27 mouse cellular contexts compared by ENCODE assay signal in the genomic region with DNA sequence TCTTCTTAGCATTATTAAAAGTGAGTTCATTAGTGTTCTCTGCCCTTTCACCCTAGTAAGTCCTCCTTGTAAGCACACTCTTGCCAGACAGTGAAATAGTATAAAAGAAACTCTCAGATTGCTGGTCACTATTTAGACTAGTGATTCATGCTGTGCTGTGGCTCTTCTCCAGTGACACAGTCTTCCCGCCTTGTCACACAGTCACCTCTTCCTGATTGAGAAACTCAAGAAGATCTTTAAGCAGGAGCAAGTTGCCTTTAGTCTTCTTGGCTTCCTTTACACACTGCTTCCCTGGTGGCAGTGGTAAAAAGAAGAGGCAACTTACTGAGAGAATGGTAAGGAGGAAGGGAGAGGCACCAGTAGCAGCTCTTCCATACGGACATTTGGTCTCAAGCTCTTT.
"Had no signal": no experiment of that assay in that cellular context is flagged by ENCODE, and none has a peak within 500 bp of the region (broad histone marks: within the 10 kb centered on the region; RNA-seq: fewer than 3 reads in every experiment).

No protein-coding gene starts in this region.

- H3K4me1 ChIP-seq: heart, embryonic 10.5 days; heart, embryonic 12.5 days; hindbrain, embryonic 10.5 days; hindbrain, embryonic 13.5 days; hindbrain, embryonic 15.5 days; kidney, embryonic 15.5 days; limb, embryonic 10.5 days; limb, embryonic 12.5 days; liver, embryonic 13.5 days; liver, embryonic 15.5 days had no signal

- H3K27me3 ChIP-seq: heart, embryonic 12.5 days; hindbrain, embryonic 13.5 days; hindbrain, embryonic 15.5 days; kidney, embryonic 15.5 days; limb, embryonic 12.5 days; liver, embryonic 13.5 days; liver, embryonic 15.5 days had no signal

- ATAC-seq: hindbrain, postnatal 0 days; intestine, embryonic 16.5 days had no signal

- H3K27ac ChIP-seq: heart, embryonic 10.5 days; hindbrain, embryonic 10.5 days; hindbrain, embryonic 13.5 days; hindbrain, embryonic 15.5 days; hindbrain, postnatal 0 days; kidney, embryonic 15.5 days; kidney, postnatal 0 days; left cerebral cortex, adult 2 months; limb, embryonic 10.5 days; limb, embryonic 12.5 days; liver, embryonic 13.5 days; liver, embryonic 15.5 days had no signal

- H3K4me2 ChIP-seq: heart, embryonic 12.5 days; hindbrain, embryonic 13.5 days; hindbrain, embryonic 15.5 days; kidney, embryonic 15.5 days; limb, embryonic 12.5 days; liver, embryonic 11.5 days; liver, embryonic 13.5 days; liver, embryonic 15.5 days had no signal

- H3K4me3 ChIP-seq: heart, embryonic 10.5 days; heart, embryonic 12.5 days; hindbrain, embryonic 10.5 days; hindbrain, embryonic 13.5 days; hindbrain, embryonic 15.5 days; kidney, embryonic 15.5 days; left cerebral cortex, adult 2 months; limb, embryonic 10.5 days; limb, embryonic 12.5 days; liver, embryonic 13.5 days; liver, embryonic 15.5 days had no signal

- DNase-seq: gastrocnemius, postnatal 14 days; gastrocnemius, postnatal 36 days; heart, adult 18-20 months; heart, postnatal 10 days; heart, postnatal 4 days; kidney, adult 11 months; kidney, adult 2 months; kidney, adult 9 months; kidney, postnatal 14 days; kidney, postnatal 36 days; layer of hippocampus, adult 9-11 months; layer of hippocampus, postnatal 36 days; liver, embryonic 13.5 days had no signal

- H3K36me3 ChIP-seq: heart, embryonic 10.5 days; heart, embryonic 12.5 days; hindbrain, embryonic 10.5 days; hindbrain, embryonic 13.5 days; hindbrain, embryonic 15.5 days; kidney, embryonic 15.5 days; limb, embryonic 10.5 days; limb, embryonic 12.5 days; liver, embryonic 13.5 days; liver, embryonic 15.5 days had no signal

- H3K9me3 ChIP-seq: heart, embryonic 10.5 days; heart, embryonic 12.5 days; hindbrain, embryonic 10.5 days; hindbrain, embryonic 13.5 days; hindbrain, embryonic 15.5 days; kidney, embryonic 15.5 days; limb, embryonic 10.5 days; limb, embryonic 12.5 days; liver, embryonic 13.5 days; liver, embryonic 15.5 days had no signal

- H3K9ac ChIP-seq: heart, embryonic 12.5 days; hindbrain, embryonic 13.5 days; hindbrain, embryonic 15.5 days; kidney, embryonic 15.5 days; limb, embryonic 12.5 days; liver, embryonic 13.5 days; liver, embryonic 15.5 days had no signal
